Mouse (Mus musculus) pancreas, adult 10 weeks (tissue): ENCODE results near the gene Zcchc2. TPM values are rescaled to one million over a fixed set of nuclear protein-coding genes. Genes with fewer than 3 reads are reported as not detected.

Source experiments
- polyA plus RNA-seq: library from polyadenylated mRNA; stranded (reverse); fragments of 350-450 nt; fragmentation: Illumina TruSeq; extraction: RNeasy Lipid Tissue Mini Kit (QIAGEN cat#74804); gene quantifications from one replicate; pipeline ENCODE4 v1.2.3, GENCODE M21; 2015; ENCODE audit warnings: low read depth, low replicate concordance; ENCODE audit not compliant: insufficient read depth

The Zcchc2 gene
- polyA plus RNA-seq: 4.7 TPM

GRCm38 (mm10) chr1:105990138-105990821 is at the start of gene Zcchc2:
Gene Zcchc2, plus strand, starts transcription at chr1:105990406.

Other genes with a start within 250 kb of the Zcchc2 start
- 0.57 TPM for gene Tnfrsf11a, start 209.7 kb upstream of the Zcchc2 start, polyA plus RNA-seq
- 2.8 TPM for gene Phlpp1, start 181.3 kb downstream of the Zcchc2 start, polyA plus RNA-seq